ENCODE assay signal across 28 mouse cellular contexts in genomic region chr6:30228353-30228752, GRCm38 (mm10).
DNase-seq lines count a peak whose midpoint lies in the region; ATAC-seq and TF ChIP-seq lines count a peak whose summit lies in the region.
"Had no signal": no experiment of that assay in that cellular context is flagged by ENCODE, and none has a peak within 500 bp of the region (broad histone marks: within the 10 kb centered on the region; RNA-seq: fewer than 3 reads in every experiment).

No protein-coding gene starts in this region.

- TF ChIP-seq CTCF in cerebellum, adult 2 months (IDR thresholded peaks at IDR 0.05; ENCODE audit: borderline replicate concordance, insufficient read depth, low read depth, low read length): no peak

- H3K4me2 ChIP-seq in liver, embryonic 13.5 days: no peak overlapping the region
- H3K4me2 ChIP-seq: embryonic facial prominence, embryonic 15.5 days; forebrain, embryonic 15.5 days; heart, embryonic 13.5 days; intestine, embryonic 15.5 days; lung, embryonic 14.5 days; midbrain, embryonic 12.5 days; neural tube, embryonic 12.5 days had no signal

- peak; percentile 50; the same call in 1 of the 2 replicates for ATAC-seq in liver, embryonic 13.5 days (ENCODE audit: low read depth)
- 0 out of 2 replicates have a peak, but pooled peaks have one; percentile 36 for ATAC-seq in erythroid progenitor cell, adult 5-6 weeks (replicated peaks; ENCODE audit: low FRiP score, poor library complexity, severe bottlenecking)
- ATAC-seq: CD4-positive, CD25-positive, alpha-beta regulatory T cell, adult 4 months; forebrain, embryonic 15.5 days; hindbrain, embryonic 16.5 days; intestine, embryonic 15.5 days had no signal

- no peak for DNase-seq in liver, embryonic 13.5 days
- DNase-seq in liver: no peak
- peak; percentile 72 for DNase-seq in ES-CJ7 (ENCODE audit: low read depth, low spot score)
- DNase-seq in R1 (ENCODE audit: low read depth, low spot score): peak; percentile 86
- DNase-seq in cerebellum, postnatal 4 days (ENCODE audit: low spot score in 2 of 2): no peak
- no peak for DNase-seq in cerebellum, adult 2 months
- DNase-seq in lung, postnatal 36 days: no peak
- DNase-seq: adrenal gland, postnatal 14 days; cerebellum, adult 11-12 months; cerebellum, postnatal 10 days; heart, postnatal 10 days; kidney, adult 8-10 months; kidney, postnatal 10 days; lung, embryonic 14.5 days; lung, postnatal 14 days; right cerebral cortex, postnatal 4 days; thymus, postnatal 36 days had no signal

- H3K9me3 ChIP-seq in liver, embryonic 13.5 days (replicated peaks): no peaks in the 10 kb centered on the region
- H3K9me3 ChIP-seq: embryonic facial prominence, embryonic 10.5 days; embryonic facial prominence, embryonic 15.5 days; forebrain, embryonic 15.5 days; heart, embryonic 13.5 days; intestine, embryonic 15.5 days; midbrain, embryonic 12.5 days; neural tube, embryonic 12.5 days had no signal

- TF ChIP-seq POLR2A in cerebellum, adult 2 months (IDR thresholded peaks at IDR 0.05; ENCODE audit: borderline replicate concordance, insufficient read depth, low read length): no peak

- H3K4me1 ChIP-seq in liver, embryonic 13.5 days (replicated peaks): peaks cover 12% of the 10 kb centered on the region; the same call in 1 of the 2 replicates
- H3K4me1 ChIP-seq in cerebellum, adult 2 months (ENCODE audit: control insufficient read depth, insufficient read depth, low read length): peaks cover 5% of the 10 kb centered on the region
- H3K4me1 ChIP-seq: embryonic facial prominence, embryonic 10.5 days; embryonic facial prominence, embryonic 15.5 days; forebrain, embryonic 15.5 days; midbrain, embryonic 12.5 days; neural tube, embryonic 12.5 days had no signal

- peaks cover 11% of the 10 kb centered on the region for H3K36me3 ChIP-seq in liver, embryonic 13.5 days
- H3K36me3 ChIP-seq: embryonic facial prominence, embryonic 15.5 days had no signal

- no peak overlapping the region for H3K4me3 ChIP-seq in liver, embryonic 13.5 days (replicated peaks)
- H3K4me3 ChIP-seq in cerebellum, adult 2 months (replicated peaks; ENCODE audit: insufficient read depth, low read depth, low read length): no peak overlapping the region
- H3K4me3 ChIP-seq: embryonic facial prominence, embryonic 10.5 days; embryonic facial prominence, embryonic 15.5 days; forebrain, embryonic 15.5 days; heart, embryonic 13.5 days; intestine, embryonic 15.5 days; midbrain, embryonic 12.5 days; myocyte; neural tube, embryonic 12.5 days had no signal

- H3K9ac ChIP-seq in liver, embryonic 13.5 days: no peak overlapping the region
- H3K9ac ChIP-seq: embryonic facial prominence, embryonic 15.5 days; forebrain, embryonic 15.5 days; heart, embryonic 13.5 days; intestine, embryonic 15.5 days; lung, embryonic 14.5 days; midbrain, embryonic 12.5 days; neural tube, embryonic 12.5 days had no signal

- 75% methylated on average over 5 of the region's 5 CpGs for WGBS in liver, embryonic 13.5 days (ENCODE audit: insufficient replicate concordance)
- 84% methylated on average over 5 of the region's 5 CpGs for WGBS in cerebellum, adult 2 months

- no peak overlapping the region for H3K27ac ChIP-seq in liver, embryonic 13.5 days
- no peak overlapping the region for H3K27ac ChIP-seq in cerebellum, adult 2 months (ENCODE audit: insufficient read depth, low read length)
- H3K27ac ChIP-seq: embryonic facial prominence, embryonic 10.5 days; embryonic facial prominence, embryonic 15.5 days; forebrain, embryonic 15.5 days; intestine, embryonic 15.5 days; midbrain, embryonic 12.5 days; neural tube, embryonic 12.5 days had no signal

- H3K27me3 ChIP-seq in liver, embryonic 13.5 days: no peaks in the 10 kb centered on the region
- no peaks in the 10 kb centered on the region for H3K27me3 ChIP-seq in cerebellum, adult 2 months (ENCODE audit: control insufficient read depth, insufficient read depth, low read length)
- H3K27me3 ChIP-seq: embryonic facial prominence, embryonic 15.5 days; forebrain, embryonic 15.5 days; heart, embryonic 13.5 days; intestine, embryonic 15.5 days; midbrain, embryonic 12.5 days; neural tube, embryonic 12.5 days had no signal

Comparison
In these comparisons a context has a peak if more than half of its experiments do, and no peak if none do; other contexts are left out.
1. DNase-seq: peak in ES-CJ7 (single experiment) and R1 (single experiment); none in liver, embryonic 13.5 days (single experiment), liver (single experiment), cerebellum, postnatal 4 days (0 of 2), cerebellum, adult 2 months (0 of 2) and lung, postnatal 36 days (single experiment).